ENCODE assay signal across 19 mouse cellular contexts in the genomic region with DNA sequence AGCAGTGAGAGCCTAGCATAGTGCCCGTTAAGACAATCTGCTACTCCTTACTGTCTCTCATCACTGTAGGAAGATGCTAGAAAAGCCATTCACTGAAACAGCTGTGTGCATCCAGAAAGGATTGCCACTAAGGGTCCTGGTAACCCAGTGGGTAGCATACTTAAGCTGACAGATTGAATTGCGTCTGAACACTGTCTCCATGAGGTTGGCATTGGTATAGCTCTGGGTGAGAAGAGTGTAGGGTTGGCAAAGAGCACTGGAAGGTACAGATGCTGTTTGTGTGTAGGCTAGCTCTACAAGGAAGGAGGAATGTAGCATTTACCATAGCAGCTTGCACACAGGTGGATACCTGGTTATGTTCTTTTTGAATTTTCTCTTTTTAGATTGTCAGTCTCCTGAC.
DNase-seq lines count a peak whose midpoint lies in the region; ATAC-seq and TF ChIP-seq lines count a peak whose summit lies in the region.
"Had no signal": no experiment of that assay in that cellular context is flagged by ENCODE, and none has a peak within 500 bp of the region (broad histone marks: within the 10 kb centered on the region; RNA-seq: fewer than 3 reads in every experiment).

No protein-coding gene starts in this region.

- H3K9me3 ChIP-seq in lung, embryonic 14.5 days (ENCODE audit: low read depth, low read length): no peaks in the 10 kb centered on the region
- H3K9me3 ChIP-seq in forebrain, embryonic 15.5 days: no peaks in the 10 kb centered on the region
- H3K9me3 ChIP-seq in neural tube, embryonic 14.5 days (ENCODE audit: control insufficient read depth, low read length): no peaks in the 10 kb centered on the region
- H3K9me3 ChIP-seq in limb, embryonic 10.5 days (replicated peaks): no peaks in the 10 kb centered on the region
- H3K9me3 ChIP-seq: embryonic facial prominence, embryonic 10.5 days; heart, embryonic 13.5 days; midbrain, embryonic 15.5 days had no signal

- H3K36me3 ChIP-seq in lung, embryonic 14.5 days (ENCODE audit: insufficient read depth): no peaks in the 10 kb centered on the region
- no peaks in the 10 kb centered on the region for H3K36me3 ChIP-seq in forebrain, embryonic 15.5 days
- H3K36me3 ChIP-seq in neural tube, embryonic 14.5 days (ENCODE audit: control insufficient read depth, insufficient read depth, low read length): no peaks in the 10 kb centered on the region
- no peaks in the 10 kb centered on the region for H3K36me3 ChIP-seq in limb, embryonic 10.5 days
- H3K36me3 ChIP-seq: embryonic facial prominence, embryonic 10.5 days; heart, embryonic 13.5 days; midbrain, embryonic 15.5 days had no signal

- no peak for DNase-seq in frontal cortex, adult 2 months (ENCODE audit: extremely low spot score in 1 of 2, low spot score in 1 of 2)
- DNase-seq in lung, embryonic 14.5 days: no peak
- DNase-seq in lung, adult 18-20 months: no peak
- no peak for DNase-seq in limb, embryonic 10.5 days (ENCODE audit: low spot score)
- DNase-seq: adrenal gland, adult 2 months; cerebellum, adult 11 months; cerebellum, postnatal 25 days; heart, postnatal 36 days; kidney, postnatal 10 days; lung, adult 2 months; right cerebral cortex, postnatal 4 days; thymus, postnatal 4 days had no signal

- WGBS in lung, embryonic 14.5 days: 77% methylated on average over 2 of the region's 2 CpGs
- 43% methylated on average over 2 of the region's 2 CpGs for WGBS in forebrain, embryonic 15.5 days
- WGBS in neural tube, embryonic 14.5 days: 50% methylated on average over 2 of the region's 2 CpGs
- WGBS in limb, embryonic 10.5 days: 80% methylated on average over 2 of the region's 2 CpGs

- H3K27me3 ChIP-seq in lung, embryonic 14.5 days (ENCODE audit: insufficient read depth, low read length): no peaks in the 10 kb centered on the region
- no peaks in the 10 kb centered on the region for H3K27me3 ChIP-seq in forebrain, embryonic 15.5 days
- no peaks in the 10 kb centered on the region for H3K27me3 ChIP-seq in neural tube, embryonic 14.5 days (ENCODE audit: control insufficient read depth, insufficient read depth, low read length)
- no peaks in the 10 kb centered on the region for H3K27me3 ChIP-seq in limb, embryonic 10.5 days (ENCODE audit: low read depth, poor library complexity, severe bottlenecking)
- H3K27me3 ChIP-seq: heart, embryonic 13.5 days; midbrain, embryonic 15.5 days had no signal

- H3K27ac ChIP-seq in lung, embryonic 14.5 days (ENCODE audit: low read depth): no peak overlapping the region
- peak overlapping the region; percentile 41 for H3K27ac ChIP-seq in forebrain, embryonic 15.5 days (replicated peaks)
- no peak overlapping the region for H3K27ac ChIP-seq in neural tube, embryonic 14.5 days (ENCODE audit: low read depth, low read length)
- no peak overlapping the region for H3K27ac ChIP-seq in limb, embryonic 10.5 days
- H3K27ac ChIP-seq: embryonic facial prominence, embryonic 10.5 days; heart, embryonic 13.5 days; midbrain, embryonic 15.5 days had no signal

- TF ChIP-seq CTCF in lung, embryonic 14.5 days (IDR thresholded peaks at IDR 0.05; ENCODE audit: low read depth): peak; percentile 14; the same call in 1 of the 2 replicates

- H3K4me2 ChIP-seq in lung, embryonic 14.5 days: no peak overlapping the region
- no peak overlapping the region for H3K4me2 ChIP-seq in forebrain, embryonic 15.5 days (replicated peaks)
- no peak overlapping the region for H3K4me2 ChIP-seq in neural tube, embryonic 14.5 days (ENCODE audit: low read depth, low read length)
- H3K4me2 ChIP-seq: heart, embryonic 13.5 days; midbrain, embryonic 15.5 days had no signal

- no peaks in the 10 kb centered on the region for H3K4me1 ChIP-seq in lung, embryonic 14.5 days (ENCODE audit: insufficient read depth)
- peaks cover 15% of the 10 kb centered on the region for H3K4me1 ChIP-seq in forebrain, embryonic 15.5 days
- no peaks in the 10 kb centered on the region for H3K4me1 ChIP-seq in neural tube, embryonic 14.5 days (ENCODE audit: control insufficient read depth, insufficient read depth, low read length)
- no peaks in the 10 kb centered on the region for H3K4me1 ChIP-seq in limb, embryonic 10.5 days
- H3K4me1 ChIP-seq: embryonic facial prominence, embryonic 10.5 days; heart, embryonic 13.5 days; midbrain, embryonic 15.5 days had no signal

- ATAC-seq in frontal cortex, adult (ENCODE audit: low TSS enrichment): peak; percentile 48; the same call in 1 of the 2 replicates
- ATAC-seq in lung, embryonic 14.5 days (ENCODE audit: insufficient read depth): no peak
- peak; percentile 78 for ATAC-seq in forebrain, embryonic 15.5 days (replicated peaks)
- peak; percentile 76 for ATAC-seq in neural tube, embryonic 14.5 days (ENCODE audit: low read depth)
- ATAC-seq: intestine, postnatal 0 days; midbrain, embryonic 15.5 days had no signal

- no peak overlapping the region for H3K4me3 ChIP-seq in lung, embryonic 14.5 days (ENCODE audit: low read depth, low read length)
- no peak overlapping the region for H3K4me3 ChIP-seq in forebrain, embryonic 15.5 days
- H3K4me3 ChIP-seq in neural tube, embryonic 14.5 days (ENCODE audit: low read depth, low read length): no peak overlapping the region
- no peak overlapping the region for H3K4me3 ChIP-seq in limb, embryonic 10.5 days
- H3K4me3 ChIP-seq: embryonic facial prominence, embryonic 10.5 days; heart, embryonic 13.5 days; midbrain, embryonic 15.5 days had no signal

- no peak overlapping the region for H3K9ac ChIP-seq in lung, embryonic 14.5 days
- H3K9ac ChIP-seq in forebrain, embryonic 15.5 days (replicated peaks): no peak overlapping the region
- no peak overlapping the region for H3K9ac ChIP-seq in neural tube, embryonic 14.5 days (replicated peaks; ENCODE audit: low read depth, low read length)
- H3K9ac ChIP-seq: heart, embryonic 13.5 days; midbrain, embryonic 15.5 days had no signal
